ENCODE assay signal across 8 mouse cellular contexts in the genomic region with DNA sequence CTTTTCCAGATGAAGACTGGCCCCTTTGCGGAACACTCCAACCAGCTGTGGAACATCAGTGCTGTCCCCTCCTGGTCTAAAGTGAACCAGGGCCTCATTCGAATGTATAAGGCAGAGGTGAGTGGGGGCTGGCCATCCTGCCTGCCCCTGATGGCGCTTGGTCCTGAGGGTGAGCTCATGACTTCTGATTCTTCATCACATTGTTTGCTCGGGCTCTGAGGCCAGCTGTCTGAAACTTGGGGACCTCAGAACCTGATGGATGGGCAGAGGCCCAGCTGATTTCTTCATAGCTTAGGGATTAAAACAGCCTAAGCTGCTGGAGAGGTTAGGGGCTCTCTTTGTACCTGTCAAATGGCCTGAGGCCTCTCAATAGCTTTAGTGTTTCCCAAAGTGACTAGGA. TPM values are rescaled to one million over a fixed set of nuclear protein-coding genes. Genes with fewer than 3 reads are reported as not detected.
DNase-seq lines count a peak whose midpoint lies in the region; ATAC-seq and TF ChIP-seq lines count a peak whose summit lies in the region.

No protein-coding gene starts in this region.

- H3K4me1 ChIP-seq in embryonic facial prominence, embryonic 15.5 days, result peaks cover 68% of the 10 kb centered on the region
- H3K4me1 ChIP-seq in hindbrain, postnatal 0 days (ENCODE audit: insufficient read depth, low read length), result peaks cover 21% of the 10 kb centered on the region
- peaks cover 63% of the 10 kb centered on the region for H3K4me1 ChIP-seq in neural tube, embryonic 13.5 days (replicated peaks)

- H3K27me3 ChIP-seq in embryonic facial prominence, embryonic 15.5 days, result no peaks in the 10 kb centered on the region
- H3K27me3 ChIP-seq in hindbrain, postnatal 0 days (ENCODE audit: insufficient read depth, low read length), result no peaks in the 10 kb centered on the region
- no peaks in the 10 kb centered on the region for H3K27me3 ChIP-seq in neural tube, embryonic 13.5 days

- H3K9me3 ChIP-seq in embryonic facial prominence, embryonic 15.5 days (replicated peaks), result no peaks in the 10 kb centered on the region
- H3K9me3 ChIP-seq in hindbrain, postnatal 0 days (ENCODE audit: low read length), result no peaks in the 10 kb centered on the region
- H3K9me3 ChIP-seq in neural tube, embryonic 13.5 days, result no peaks in the 10 kb centered on the region

- no peak for TF ChIP-seq CTCF in layer of hippocampus, adult 2 months (conservative IDR thresholded peaks at IDR 0.05)
- TF ChIP-seq CTCF in hindbrain, postnatal 0 days (IDR thresholded peaks at IDR 0.05; ENCODE audit: low read depth), result peak; percentile 5; the same call in 1 of the 2 replicates

- WGBS in embryonic facial prominence, embryonic 15.5 days, result 48% methylated on average over 4 of the region's 4 CpGs
- WGBS in hindbrain, postnatal 0 days, result 70% methylated on average over 4 of the region's 4 CpGs
- 79% methylated on average over 4 of the region's 4 CpGs for WGBS in neural tube, embryonic 13.5 days

- H3K4me3 ChIP-seq in layer of hippocampus, adult 2 months, result no peak overlapping the region
- H3K4me3 ChIP-seq in embryonic facial prominence, embryonic 15.5 days (replicated peaks), result no peak overlapping the region
- H3K4me3 ChIP-seq in hindbrain, postnatal 0 days (ENCODE audit: low read length), result no peak overlapping the region
- no peak overlapping the region for H3K4me3 ChIP-seq in neural tube, embryonic 13.5 days

- peak overlapping the region; percentile 98 for H3K27ac ChIP-seq in layer of hippocampus, adult 2 months
- H3K27ac ChIP-seq in embryonic facial prominence, embryonic 15.5 days (replicated peaks), result peak overlapping the region; percentile 100
- peak overlapping the region; percentile 96; the same call in 1 of the 2 replicates for H3K27ac ChIP-seq in hindbrain, postnatal 0 days
- peak overlapping the region; percentile 99 for H3K27ac ChIP-seq in neural tube, embryonic 13.5 days (replicated peaks)

- peak overlapping the region; percentile 53; the same call in 1 of the 2 replicates for H3K4me2 ChIP-seq in embryonic facial prominence, embryonic 15.5 days (replicated peaks)
- H3K4me2 ChIP-seq in hindbrain, postnatal 0 days (ENCODE audit: low read depth, low read length), result no peak overlapping the region
- no peak overlapping the region; the same call in 1 of the 2 replicates for H3K4me2 ChIP-seq in neural tube, embryonic 13.5 days

- peaks cover 39% of the 10 kb centered on the region for H3K36me3 ChIP-seq in embryonic facial prominence, embryonic 15.5 days
- peaks cover 15% of the 10 kb centered on the region for H3K36me3 ChIP-seq in hindbrain, postnatal 0 days (ENCODE audit: insufficient read depth, low read length)
- peaks cover 60% of the 10 kb centered on the region for H3K36me3 ChIP-seq in neural tube, embryonic 13.5 days

- H3K9ac ChIP-seq in embryonic facial prominence, embryonic 15.5 days, result no peak overlapping the region
- peak overlapping the region; percentile 49; the same call in 1 of the 2 replicates for H3K9ac ChIP-seq in hindbrain, postnatal 0 days (replicated peaks; ENCODE audit: low read length)
- H3K9ac ChIP-seq in neural tube, embryonic 13.5 days, result peak overlapping the region; percentile 74; the same call in 1 of the 2 replicates

- no peak for DNase-seq in layer of hippocampus, adult 2 months (ENCODE audit: low spot score in 2 of 2)
- no peak for DNase-seq in layer of hippocampus, adult 9-11 months
- DNase-seq in hindbrain, postnatal 0 days (ENCODE audit: low spot score), result no peak
- no peak for DNase-seq in adrenal gland, postnatal 4 days (ENCODE audit: low spot score in 2 of 2)
- DNase-seq in spleen, postnatal 36 days (ENCODE audit: low spot score in 2 of 2), result no peak
- no peak for DNase-seq in thymus, postnatal 25 days

- ATAC-seq in embryonic facial prominence, embryonic 15.5 days (ENCODE audit: insufficient number of reproducible peaks, low FRiP score, low TSS enrichment, low read depth), result no peak
- ATAC-seq in hindbrain, postnatal 0 days, result no peak
- ATAC-seq in neural tube, embryonic 13.5 days (ENCODE audit: low read depth), result no peak

RNA-seq across cellular contexts. Expression of a gene that starts 27.4 kb away (rescaled TPM):
- total RNA-seq in layer of hippocampus, adult 2 months (2021), result 100 to 1,000 TPM; 152 to 168 TPM
- 146 and 154 TPM in 2 replicates for polyA plus RNA-seq in embryonic facial prominence, embryonic 15.5 days (2015; fragmentation: Nextera tagmentation; extraction: Ambion mirVana)
- 140 and 156 TPM in 2 replicates for total RNA-seq in hindbrain, postnatal 0 days (2014; rRNA removed)
- 133 and 138 TPM in 2 replicates for polyA plus RNA-seq in hindbrain, postnatal 0 days (2015; fragmentation: Nextera tagmentation; extraction: Ambion mirVana)
- polyA plus RNA-seq in neural tube, embryonic 13.5 days (2015; fragmentation: Nextera tagmentation; extraction: Ambion mirVana), result 124 and 126 TPM in 2 replicates
- 100 to 1,000 TPM; 165 to 169 TPM for total RNA-seq in adrenal gland, postnatal 4 days (2021)

RNA-seq across cellular contexts. Expression of a gene that starts 27.7 kb away (rescaled TPM):
- 10 to 100 TPM; 50.9 to 51.6 TPM for total RNA-seq in layer of hippocampus, adult 2 months (2021)
- 29.4 and 32.1 TPM in 2 replicates for polyA plus RNA-seq in embryonic facial prominence, embryonic 15.5 days (2015; fragmentation: Nextera tagmentation; extraction: Ambion mirVana)
- 49.3 and 51.5 TPM in 2 replicates for total RNA-seq in hindbrain, postnatal 0 days (2014; rRNA removed)
- polyA plus RNA-seq in hindbrain, postnatal 0 days (2015; fragmentation: Nextera tagmentation; extraction: Ambion mirVana), result 26.0 and 27.6 TPM in 2 replicates
- 22.2 and 23.0 TPM in 2 replicates for polyA plus RNA-seq in neural tube, embryonic 13.5 days (2015; fragmentation: Nextera tagmentation; extraction: Ambion mirVana)
- 10 to 100 TPM; 77.6 to 90.3 TPM for total RNA-seq in adrenal gland, postnatal 4 days (2021)

RNA-seq across cellular contexts. Expression of a gene that starts 30.7 kb away (rescaled TPM):
- total RNA-seq in layer of hippocampus, adult 2 months (2021), result 10 to 100 TPM; 12.2 to 13.1 TPM
- polyA plus RNA-seq in embryonic facial prominence, embryonic 15.5 days (2015; fragmentation: Nextera tagmentation; extraction: Ambion mirVana), result 2.2 and 3.0 TPM in 2 replicates
- total RNA-seq in hindbrain, postnatal 0 days (2014; rRNA removed), result 26.5 and 30.2 TPM in 2 replicates
- polyA plus RNA-seq in hindbrain, postnatal 0 days (2015; fragmentation: Nextera tagmentation; extraction: Ambion mirVana), result 2.4 and 2.8 TPM in 2 replicates
- polyA plus RNA-seq in neural tube, embryonic 13.5 days (2015; fragmentation: Nextera tagmentation; extraction: Ambion mirVana), result 2.1 and 3.1 TPM in 2 replicates
- 10 to 100 TPM; 10.6 to 11.6 TPM for total RNA-seq in adrenal gland, postnatal 4 days (2021)

RNA-seq across cellular contexts. Expression of a gene that starts 51.2 kb away (rescaled TPM):
- 10 to 100 TPM; 22.8 to 24.0 TPM for total RNA-seq in layer of hippocampus, adult 2 months (2021)
- polyA plus RNA-seq in embryonic facial prominence, embryonic 15.5 days (2015; fragmentation: Nextera tagmentation; extraction: Ambion mirVana), result 34.6 and 34.7 TPM in 2 replicates
- total RNA-seq in hindbrain, postnatal 0 days (2014; rRNA removed), result 119 and 122 TPM in 2 replicates
- polyA plus RNA-seq in hindbrain, postnatal 0 days (2015; fragmentation: Nextera tagmentation; extraction: Ambion mirVana), result 48.2 and 49.4 TPM in 2 replicates
- 51.4 and 52.0 TPM in 2 replicates for polyA plus RNA-seq in neural tube, embryonic 13.5 days (2015; fragmentation: Nextera tagmentation; extraction: Ambion mirVana)
- 10 to 100 TPM; 25.9 to 33.9 TPM for total RNA-seq in adrenal gland, postnatal 4 days (2021)
